Mouse (Mus musculus) heart, postnatal 36 days (tissue): ENCODE measurements around the gene Slc22a15. TPM values are rescaled to one million over a fixed set of nuclear protein-coding genes. Genes with fewer than 3 reads are reported as not detected.
A peak's percentile ranks its signal among the peaks of the same experiment; 100 is the strongest.

Experiments used
- DNase-seq, 2 experiments: peaks; one replicate each; pipeline ENCODE4 v3.0.0; 2021 to 2022
- intact Hi-C: fragments of 180-260 bp; cut with DNase I; formaldehyde crosslinking; loops from one replicate; pipeline ENCODE4 v1.15.1; 2025
- total RNA-seq, 2 experiments: library from RNA; stranded (reverse); gene quantifications; 2 replicates each; pipeline ENCODE4 v1.2.3; 2021

The Slc22a15 gene
- 1 to 10 TPM; 2.5 to 2.8 TPM for total RNA-seq

GRCm38 (mm10) chr3:101923843-101924740 lies at the start of gene Slc22a15:
Gene Slc22a15, minus strand, starts transcription at chr3:101924453.
- peak; percentile 80 to 81 for DNase-seq

GRCm38 (mm10) chr3:101966825-101967558 lies 42.7 kb upstream of the Slc22a15 start:
- intact Hi-C loops = no loop called here

More at GRCm38 (mm10) chr3:101923843-101924740, at the start of gene Slc22a15:
- intact Hi-C loops = no loop called here

DNA sequence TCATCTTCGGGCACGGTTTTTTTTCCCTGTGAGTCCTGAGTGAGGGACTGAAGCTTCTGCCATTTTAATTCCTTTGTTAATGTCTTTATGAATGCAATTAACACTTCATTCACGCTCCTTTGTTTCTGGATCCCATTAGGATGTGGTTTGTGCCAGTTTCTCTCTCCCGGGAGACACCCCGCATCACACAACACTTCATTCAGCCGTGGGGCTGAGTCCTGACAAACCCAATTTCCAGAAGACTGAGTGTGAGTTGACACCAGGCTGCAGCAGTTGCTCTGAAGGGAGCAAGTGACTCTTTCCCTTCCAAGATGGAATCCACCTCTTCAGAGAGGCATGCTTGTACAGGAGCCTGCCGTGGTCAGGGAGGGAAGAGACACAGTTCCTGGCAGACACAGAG lies 40.1 kb upstream of the Slc22a15 start:
- no peak for DNase-seq
- intact Hi-C loops = no loop called here

More at GRCm38 (mm10) chr3:101966825-101967558, 42.7 kb upstream of the Slc22a15 start:
- DNase-seq = no peak

DNA sequence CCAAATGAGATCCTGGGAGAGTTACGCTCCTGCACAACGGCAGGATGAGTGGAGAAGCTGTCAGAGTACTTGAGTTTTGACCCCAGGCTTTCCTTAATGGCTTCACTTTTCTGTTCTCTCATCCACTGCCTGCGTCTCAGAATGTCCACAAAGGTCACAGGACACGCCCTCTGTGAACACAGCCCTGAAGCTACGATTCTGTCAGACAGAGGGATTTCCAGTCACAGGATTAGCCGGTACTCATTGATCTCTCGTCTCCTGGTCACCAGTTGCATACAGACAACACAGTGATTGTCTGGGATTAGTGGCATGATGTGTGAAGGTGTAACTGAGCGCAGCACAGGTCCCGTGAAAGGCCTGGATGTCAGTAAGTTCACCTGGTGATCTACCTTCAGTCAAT lies 39.2 kb upstream of the Slc22a15 start:
- intact Hi-C loops = no loop called here
- no peak for DNase-seq

- intact Hi-C loops = no loop called here
Measured at GRCm38 (mm10) chr3:101961146-101961835, 37.0 kb upstream of the Slc22a15 start.

GRCm38 (mm10) chr3:101958047-101958446 lies 33.8 kb upstream of the Slc22a15 start:
- DNase-seq = no peak
- intact Hi-C loops = no loop called here

More at GRCm38 (mm10) chr3:101961146-101961835, 37.0 kb upstream of the Slc22a15 start:
- DNase-seq = no peak

GRCm38 (mm10) chr3:101953506-101953905 lies 29.3 kb upstream of the Slc22a15 start:
- intact Hi-C loops = no loop called here
- DNase-seq = no peak

DNA sequence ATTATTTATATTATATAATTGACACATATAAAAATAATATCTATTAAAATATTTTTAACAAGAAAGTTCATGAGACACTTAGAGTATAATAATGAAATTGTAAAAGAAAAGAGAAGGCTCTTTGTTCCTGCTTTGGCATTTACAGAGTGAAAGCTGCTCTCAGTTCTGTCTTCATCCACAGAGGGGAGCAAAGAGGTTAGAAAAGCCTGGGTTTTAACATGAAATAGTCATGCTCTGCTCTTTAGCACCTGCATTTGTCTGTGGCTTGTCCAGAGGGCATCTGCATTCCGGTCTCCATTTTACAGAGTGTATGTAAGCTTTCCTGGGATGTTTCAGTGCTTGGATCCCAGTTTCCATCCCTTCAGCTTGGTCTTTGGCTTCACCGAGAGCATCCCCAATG lies 28.3 kb upstream of the Slc22a15 start:
- intact Hi-C loops = no loop called here
- no peak for DNase-seq

- peak; percentile 5 to 7 for DNase-seq
- intact Hi-C loops = no loop called here
Measured at GRCm38 (mm10) chr3:101948572-101948971, 24.3 kb upstream of the Slc22a15 start.

DNA sequence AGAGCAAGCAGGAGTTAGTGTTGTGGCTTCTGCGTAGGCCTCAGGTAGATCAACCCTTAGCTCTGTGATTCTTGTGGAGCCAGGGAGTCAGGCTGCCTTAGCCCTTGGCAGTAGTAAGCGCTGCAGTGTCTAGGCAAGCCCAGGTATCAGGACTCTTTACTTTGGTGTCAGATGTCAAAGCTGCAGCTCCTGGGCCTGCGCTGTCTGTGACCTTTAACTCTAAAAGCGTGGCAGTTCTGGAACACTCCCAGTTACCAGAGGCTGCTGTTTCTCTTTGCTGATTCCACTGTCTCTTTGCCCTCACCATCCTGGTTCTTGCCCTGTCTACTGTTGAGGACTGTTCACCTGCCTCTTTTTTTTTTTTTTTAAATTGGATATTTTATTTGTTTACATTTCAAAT lies 23.0 kb upstream of the Slc22a15 start:
- intact Hi-C loops = no loop called here
- DNase-seq = no peak

DNA sequence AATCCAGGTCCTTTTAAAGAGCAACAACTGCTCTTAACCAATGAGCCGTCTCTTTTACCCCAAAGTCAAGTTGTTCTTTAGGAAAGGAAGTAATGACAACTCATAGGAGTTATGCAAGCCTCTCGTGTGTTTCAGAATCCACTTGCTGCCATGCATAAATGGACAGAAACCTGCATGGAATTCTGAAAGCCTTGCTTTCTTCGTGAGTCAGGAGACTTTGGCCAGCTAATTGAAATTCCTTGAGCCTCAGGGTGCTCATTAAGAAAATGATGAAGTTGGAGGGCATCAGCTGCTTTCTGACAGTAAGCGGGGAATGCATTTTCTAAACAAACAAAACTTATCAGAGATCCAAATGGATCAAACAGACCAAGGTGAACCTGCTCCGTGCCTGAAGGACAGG lies 21.0 kb upstream of the Slc22a15 start:
- intact Hi-C loops = no loop called here
- DNase-seq = no peak

GRCm38 (mm10) chr3:101940418-101940817 lies 16.2 kb upstream of the Slc22a15 start:
- DNase-seq = no peak
- intact Hi-C loops = no loop called here

DNA sequence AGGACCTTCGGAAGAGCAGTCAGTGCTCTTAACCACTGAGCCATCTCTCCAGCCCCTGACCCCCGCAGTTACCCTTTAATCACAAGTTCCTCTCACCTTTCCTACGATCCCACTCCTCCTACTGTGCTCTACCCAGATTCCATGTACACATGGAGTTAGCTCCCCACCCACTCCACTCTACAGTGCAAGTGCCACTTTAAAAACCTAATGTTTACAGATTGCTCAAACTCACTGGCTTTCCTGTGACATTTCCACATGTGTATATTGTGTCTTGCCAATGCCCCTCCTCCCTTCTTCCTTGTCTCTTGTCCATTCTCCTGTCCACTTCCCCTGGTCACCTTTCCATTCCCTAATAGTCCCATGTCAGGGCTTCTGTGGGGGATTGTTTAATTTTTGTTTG lies 15.6 kb upstream of the Slc22a15 start:
- intact Hi-C loops = no loop called here
- DNase-seq = no peak

DNA sequence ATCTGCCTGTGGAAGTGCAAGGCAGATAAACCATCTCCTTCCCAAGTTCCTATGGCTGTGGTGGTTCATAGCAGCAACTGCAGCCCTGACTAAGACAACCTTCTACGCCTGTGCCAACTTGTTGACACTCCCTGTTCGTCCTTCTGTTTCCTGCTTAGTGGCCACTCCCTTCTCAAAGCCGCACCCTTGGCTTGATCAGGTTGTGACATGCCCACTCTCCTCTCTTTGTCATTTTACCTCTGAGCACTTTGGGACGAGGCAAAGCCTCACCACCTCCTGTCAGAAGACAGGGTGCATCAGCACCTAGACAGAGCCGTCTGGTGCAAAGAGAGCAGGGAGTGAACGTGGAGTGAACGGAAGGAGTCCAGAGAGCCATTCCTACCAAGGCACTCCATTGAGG lies 14.9 kb upstream of the Slc22a15 start:
- no peak for DNase-seq
- intact Hi-C loops = no loop called here

GRCm38 (mm10) chr3:101936369-101936768 lies 12.1 kb upstream of the Slc22a15 start:
- intact Hi-C loops = no loop called here

DNA sequence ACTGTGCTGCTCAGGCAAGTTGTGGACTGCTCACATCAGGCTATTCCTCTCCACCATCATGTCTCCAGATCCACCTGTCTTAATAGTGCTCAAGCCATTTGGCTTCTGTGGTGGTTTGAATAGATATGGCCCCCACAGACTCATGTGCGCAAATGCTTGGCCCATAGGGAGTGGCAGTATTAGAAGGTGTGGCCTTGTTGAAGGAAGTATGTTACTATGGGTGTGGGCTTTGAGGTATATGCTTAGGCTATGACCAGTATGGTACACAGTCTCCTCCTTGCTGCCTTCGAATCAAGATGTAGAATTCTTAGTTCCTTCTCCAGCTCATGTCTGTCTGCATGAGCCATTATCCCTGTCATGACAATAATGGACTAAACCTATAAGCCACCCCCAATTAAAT lies 9.6 kb upstream of the Slc22a15 start:
- intact Hi-C loops = no loop called here
- DNase-seq = no peak

More at GRCm38 (mm10) chr3:101936369-101936768, 12.1 kb upstream of the Slc22a15 start:
- DNase-seq = no peak

DNA sequence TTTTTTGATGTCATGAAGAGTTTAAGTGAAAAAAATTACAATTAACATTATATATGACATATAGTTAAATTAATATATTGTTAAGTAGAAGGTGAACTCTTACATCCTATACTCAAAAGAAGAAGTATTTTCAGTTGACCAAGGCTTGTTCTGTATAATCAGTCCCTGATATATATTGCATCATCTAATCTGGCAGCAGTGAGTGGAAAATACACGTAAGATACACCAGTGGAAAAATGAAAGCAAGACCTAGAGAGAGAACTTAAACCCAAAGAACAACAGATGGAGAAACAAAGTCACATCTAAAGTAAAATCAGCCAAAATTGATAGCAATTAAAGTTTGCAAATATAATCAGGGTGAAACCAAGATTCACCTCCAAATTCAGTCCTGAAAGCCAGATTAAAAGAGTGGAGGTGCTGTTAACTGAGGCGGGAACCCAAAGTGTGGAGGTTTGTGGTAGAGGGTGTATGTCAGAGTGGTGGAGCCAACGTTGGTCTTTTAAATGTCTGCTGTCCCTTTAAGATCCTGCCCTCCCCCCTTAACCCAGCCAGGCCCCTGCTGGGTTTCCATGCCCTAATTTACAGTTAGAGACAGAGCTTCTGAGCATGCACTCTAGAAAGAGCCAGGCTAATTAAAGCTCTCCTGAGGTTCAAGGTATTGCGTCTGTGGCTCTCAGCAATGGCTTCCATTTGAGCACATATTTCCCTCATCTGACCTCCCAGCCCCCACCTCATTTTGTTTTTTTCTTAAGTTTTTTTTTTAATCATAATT lies 5.0 kb upstream of the Slc22a15 start:
- no peak for DNase-seq
- intact Hi-C loops = no loop called here

DNA sequence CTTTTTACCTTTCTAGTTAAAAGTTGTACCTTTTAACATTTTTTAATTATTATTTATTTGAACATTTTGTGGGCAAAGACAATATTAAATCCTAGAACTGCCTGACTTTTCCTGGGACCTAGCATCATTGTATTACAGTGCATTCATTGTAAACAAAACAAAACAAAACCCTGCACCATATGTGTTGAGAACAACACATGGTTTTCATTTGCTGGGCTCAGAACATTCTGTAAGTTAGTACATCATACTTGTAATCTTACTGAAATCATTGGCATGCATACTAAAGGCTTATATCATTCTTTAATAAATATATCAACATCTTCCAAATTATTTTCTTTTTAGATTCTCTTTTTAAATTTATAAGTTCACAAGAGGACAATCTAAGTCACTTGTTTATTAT lies 2.4 kb upstream of the Slc22a15 start:
- DNase-seq = no peak
- intact Hi-C loops = no loop called here

GRCm38 (mm10) chr3:101925663-101926062 lies 1.4 kb upstream of the Slc22a15 start:
- intact Hi-C loops = no loop called here
- no peak for DNase-seq

GRCm38 (mm10) chr3:101922366-101922765 lies 1.9 kb downstream of the Slc22a15 start:
- no peak for DNase-seq

More at GRCm38 (mm10) chr3:101922366-101922765, 1.9 kb downstream of the Slc22a15 start:
- intact Hi-C loops = no loop called here
